Mouse (Mus musculus) cerebellum, postnatal 36 days (tissue): ENCODE results near the gene Plekhg2.
A peak's percentile ranks its signal among the peaks of the same experiment; 100 is the strongest.

Experiments
- DNase-seq, 2 experiments: peaks; one replicate each; pipeline ENCODE4 v3.0.0; 2021 to 2022; ENCODE audit warnings: mixed read lengths in 2 of 2

Plekhg2 gene

DNA sequence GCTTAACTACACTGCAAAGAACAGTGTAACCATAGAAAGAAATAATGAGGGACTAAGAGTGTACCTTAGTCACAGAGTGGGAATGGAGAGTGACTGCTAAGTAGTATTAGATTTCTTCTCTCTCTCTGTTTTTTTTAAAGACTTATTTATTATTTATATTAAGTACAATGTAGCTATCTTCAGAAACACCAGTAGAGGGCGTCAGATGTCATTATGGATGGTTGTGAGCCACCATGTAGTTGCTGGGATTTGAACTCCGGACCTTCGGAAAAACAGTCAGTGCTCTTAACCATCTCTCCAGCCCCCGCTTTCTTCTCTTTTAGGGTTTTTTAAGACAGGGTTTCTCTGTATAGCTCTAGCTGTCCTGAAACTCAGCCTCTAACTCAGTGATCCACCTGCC lies 45.9 kb downstream of the Plekhg2 start:
- DNase-seq = no peak

DNA sequence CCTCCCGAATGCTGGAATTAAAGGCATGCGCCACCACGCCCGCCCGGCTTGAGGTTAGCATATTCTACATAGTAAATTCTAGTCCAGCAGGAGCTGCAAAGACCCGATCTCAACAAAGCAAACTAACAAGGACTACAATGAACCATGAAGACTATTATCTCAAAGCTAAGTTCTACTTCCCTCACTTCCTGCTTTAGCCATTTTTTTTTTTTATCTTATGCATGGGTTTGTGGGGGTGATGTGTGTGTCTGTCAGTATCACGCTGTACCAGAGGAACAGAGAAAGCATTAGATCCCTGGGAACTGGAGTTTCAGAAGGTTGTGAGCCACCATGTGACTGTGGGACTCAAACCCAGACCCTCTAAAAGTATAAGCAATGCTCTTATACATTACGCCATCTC lies 47.1 kb downstream of the Plekhg2 start:
- no peak for DNase-seq

DNA sequence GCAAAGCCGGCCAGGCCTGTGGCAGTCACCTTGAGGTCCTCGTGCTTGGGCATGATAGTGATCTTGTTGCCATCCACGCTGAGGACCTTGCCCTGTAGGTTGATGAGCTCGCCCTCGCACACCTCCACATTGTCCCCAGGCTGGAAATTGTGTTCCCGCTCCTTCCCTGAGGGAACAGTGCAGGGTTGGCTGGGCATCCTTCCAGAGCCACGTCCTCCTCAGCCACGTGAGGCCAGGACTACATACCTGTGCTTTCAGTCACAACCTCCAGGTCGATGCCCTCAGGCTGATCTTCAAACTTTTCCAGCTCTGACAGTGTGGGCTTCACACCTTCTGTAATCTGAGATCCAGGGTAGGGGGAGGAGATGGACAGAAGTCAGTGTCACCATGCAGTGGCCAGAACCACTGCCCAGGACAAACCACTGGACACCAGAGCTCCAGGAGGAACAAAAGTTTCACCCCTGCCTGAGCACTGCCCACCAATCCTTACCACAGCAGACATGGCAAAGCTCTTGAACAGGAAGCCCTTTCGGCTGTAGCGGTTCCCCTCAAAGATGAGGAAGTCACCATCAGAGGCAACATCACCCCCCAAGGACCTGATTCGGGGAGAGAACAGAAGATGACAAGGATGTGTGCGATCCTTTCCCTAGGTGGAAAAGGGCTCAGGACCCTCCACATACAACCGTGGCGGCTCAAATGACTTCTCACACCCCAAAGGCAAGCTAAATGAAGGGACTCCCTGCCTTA lies 50.3 kb downstream of the Plekhg2 start:
- DNase-seq = no peak

DNA sequence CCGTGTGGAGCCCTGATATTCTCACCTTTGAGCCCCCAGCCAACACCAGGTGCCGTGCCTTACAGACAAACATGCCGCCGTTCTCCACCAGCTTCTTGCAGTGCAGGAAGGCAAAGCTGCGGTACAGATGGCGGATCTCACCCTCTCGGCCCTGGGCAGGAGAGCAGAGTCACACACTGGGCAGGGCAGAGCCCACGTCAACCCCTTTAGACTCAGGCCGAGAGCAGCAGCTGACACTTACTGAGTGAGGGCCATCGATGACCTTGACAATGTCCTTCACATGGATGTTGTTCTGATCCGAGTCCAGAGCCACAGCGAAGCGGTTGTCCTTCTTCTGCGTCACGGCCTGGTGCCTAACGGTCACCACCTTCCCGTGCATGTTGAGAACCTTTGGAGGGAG lies 53.7 kb downstream of the Plekhg2 start:
- DNase-seq = no peak

DNA sequence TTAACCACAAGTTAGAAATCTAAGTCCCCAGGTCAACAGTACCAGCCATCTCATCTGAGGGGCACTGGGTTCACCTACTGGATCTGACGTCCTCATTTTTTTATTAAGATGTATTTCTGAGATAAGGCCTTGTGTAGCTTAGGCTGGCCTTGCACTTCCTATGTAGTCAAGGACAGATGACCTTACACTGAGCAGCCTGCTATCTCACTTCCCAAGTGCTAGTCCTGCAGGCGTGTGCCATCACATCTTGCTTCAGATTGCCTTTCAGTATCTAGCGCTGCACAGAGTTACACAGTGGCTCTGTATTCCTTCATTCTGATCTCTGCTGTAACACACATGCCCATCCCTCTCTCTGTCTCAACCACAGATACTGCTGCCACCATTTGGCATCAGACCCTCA lies 54.4 kb downstream of the Plekhg2 start:
- no peak for DNase-seq

DNA sequence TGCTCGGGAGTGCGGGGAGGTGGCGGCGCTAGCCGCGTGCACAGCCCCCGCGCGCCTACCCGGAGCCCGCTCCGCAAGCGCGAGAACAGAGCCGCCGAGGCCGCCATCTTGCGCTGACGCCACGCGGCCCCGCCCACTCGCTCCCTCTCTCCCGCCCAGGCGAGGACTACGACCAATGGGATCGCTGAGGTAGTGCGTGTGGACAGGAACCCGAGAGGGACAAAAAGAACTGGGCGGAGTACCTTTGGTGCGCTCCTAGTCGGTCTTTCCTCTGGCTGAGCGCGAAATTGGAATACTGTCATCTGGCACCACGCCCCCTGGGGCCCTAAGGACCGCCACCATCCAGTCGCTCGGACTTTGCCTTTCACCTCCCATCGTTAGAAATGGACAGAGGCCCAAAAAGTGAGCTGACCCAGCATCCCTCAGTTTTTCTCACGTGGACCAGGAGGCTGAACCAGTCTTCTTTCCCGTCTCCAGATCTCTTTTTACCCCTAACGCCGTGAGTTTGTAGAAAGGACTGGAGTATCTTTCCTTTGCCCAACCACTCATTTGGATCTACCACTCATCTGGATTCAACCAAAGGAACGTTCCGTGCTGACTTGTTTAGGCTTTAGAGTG lies 60.4 kb downstream of the Plekhg2 start, which contains the start of gene Timm50:
Timm50 (minus strand) TSS at position 147 of the 618 bp plus-strand sequence.
- peak; percentile 99 for DNase-seq

GRCm38 (mm10) chr7:28311151-28311925 lies 61.1 kb downstream of the Plekhg2 start:
- no peak for DNase-seq

DNA sequence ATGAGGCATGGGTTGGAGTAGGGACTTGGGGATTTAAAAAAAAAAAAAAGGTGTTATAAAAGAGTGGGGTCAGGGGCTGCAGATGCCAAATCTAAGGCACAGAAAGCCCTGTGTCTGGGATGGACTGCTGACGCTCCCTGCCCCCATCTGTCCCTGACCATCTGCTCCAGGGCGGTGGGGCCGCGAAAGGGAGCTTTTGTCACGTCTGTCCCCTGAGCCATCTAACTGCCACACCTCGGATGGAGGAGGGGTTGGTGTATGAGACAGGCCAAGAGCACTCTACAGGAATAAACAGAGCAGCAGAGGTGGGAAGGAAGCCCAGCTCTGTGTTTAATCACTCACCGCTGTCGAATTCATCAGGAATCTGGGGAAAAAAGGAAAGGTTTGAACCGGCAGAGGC lies 62.7 kb downstream of the Plekhg2 start:
- no peak for DNase-seq
